9 mouse cellular contexts compared by ENCODE assay signal in genomic region chr11:98296277-98296676, GRCm38 (mm10). TPM values are rescaled to one million over a fixed set of nuclear protein-coding genes. Genes with fewer than 3 reads are reported as not detected.
DNase-seq lines count a peak whose midpoint lies in the region; ATAC-seq and TF ChIP-seq lines count a peak whose summit lies in the region.
"Had no signal": no experiment of that assay in that cellular context is flagged by ENCODE, and none has a peak within 500 bp of the region (broad histone marks: within the 10 kb centered on the region; RNA-seq: fewer than 3 reads in every experiment).

No protein-coding gene starts in this region.

- ATAC-seq in lung, embryonic 14.5 days (ENCODE audit: insufficient read depth), result no peak
- ATAC-seq in limb, embryonic 14.5 days (ENCODE audit: low FRiP score, low read depth), result 0 out of 2 replicates have a peak, but pooled peaks have one; percentile 41

- H3K27me3 ChIP-seq in lung, embryonic 14.5 days (ENCODE audit: insufficient read depth, low read length), result peaks cover 12% of the 10 kb centered on the region; the same call in 1 of the 2 replicates
- H3K27me3 ChIP-seq in limb, embryonic 14.5 days (ENCODE audit: control insufficient read depth, insufficient read depth, low read length), result peaks cover 42% of the 10 kb centered on the region

- H3K4me2 ChIP-seq in lung, embryonic 14.5 days, result no peak overlapping the region
- no peak overlapping the region for H3K4me2 ChIP-seq in limb, embryonic 14.5 days (replicated peaks; ENCODE audit: low read depth, low read length, severe bottlenecking)
- H3K4me2 ChIP-seq: liver, embryonic 13.5 days had no signal

- peak; percentile 76 for DNase-seq in lung, embryonic 14.5 days
- DNase-seq in lung, postnatal 25 days (ENCODE audit: low spot score), result no peak
- DNase-seq in brain, embryonic 14.5 days (ENCODE audit: low read depth), result peak; percentile 85
- peak; percentile 47 to 58 for DNase-seq in frontal cortex, postnatal 10 days (ENCODE audit: low spot score in 2 of 2)
- DNase-seq in limb, embryonic 14.5 days (ENCODE audit: low spot score), result peak; percentile 32
- peak; percentile 82 to 83 for DNase-seq in right cerebral cortex, postnatal 10 days (ENCODE audit: low spot score in 2 of 2)
- no peak for DNase-seq in gastrocnemius, postnatal 25 days
- DNase-seq: liver, embryonic 13.5 days had no signal

- peak; percentile 84 for TF ChIP-seq CTCF in lung, embryonic 14.5 days (IDR thresholded peaks at IDR 0.05; ENCODE audit: low read depth)
- peak; percentile 94 for TF ChIP-seq CTCF in brain, embryonic 14.5 days (IDR thresholded peaks at IDR 0.05; ENCODE audit: borderline replicate concordance, extremely low read depth, insufficient read depth, insufficient read length)

- no peaks in the 10 kb centered on the region for H3K9me3 ChIP-seq in lung, embryonic 14.5 days (ENCODE audit: low read depth, low read length)
- H3K9me3 ChIP-seq in limb, embryonic 14.5 days (ENCODE audit: control insufficient read depth, low read length), result no peaks in the 10 kb centered on the region
- H3K9me3 ChIP-seq: liver, embryonic 13.5 days had no signal

- no peak overlapping the region for H3K27ac ChIP-seq in lung, embryonic 14.5 days (ENCODE audit: low read depth)
- H3K27ac ChIP-seq in limb, embryonic 14.5 days (replicated peaks; ENCODE audit: low read depth, low read length), result no peak overlapping the region

- no peak overlapping the region for H3K9ac ChIP-seq in lung, embryonic 14.5 days
- no peak overlapping the region for H3K9ac ChIP-seq in limb, embryonic 14.5 days (ENCODE audit: low read depth, low read length, severe bottlenecking)
- H3K9ac ChIP-seq: liver, embryonic 13.5 days had no signal

- no peak overlapping the region for H3K4me3 ChIP-seq in lung, embryonic 14.5 days (ENCODE audit: low read depth, low read length)
- H3K4me3 ChIP-seq in limb, embryonic 14.5 days (replicated peaks; ENCODE audit: low read length), result no peak overlapping the region
- H3K4me3 ChIP-seq: erythroblast, embryonic 14.5 days; liver, embryonic 13.5 days had no signal

- H3K36me3 ChIP-seq in lung, embryonic 14.5 days (ENCODE audit: insufficient read depth), result no peaks in the 10 kb centered on the region
- H3K36me3 ChIP-seq in limb, embryonic 14.5 days (ENCODE audit: control insufficient read depth, insufficient read depth, low read length), result no peaks in the 10 kb centered on the region
- H3K36me3 ChIP-seq: liver, embryonic 13.5 days had no signal

- H3K4me1 ChIP-seq in lung, embryonic 14.5 days (ENCODE audit: insufficient read depth), result peaks cover 5% of the 10 kb centered on the region; the same call in 1 of the 2 replicates
- H3K4me1 ChIP-seq in limb, embryonic 14.5 days (ENCODE audit: control insufficient read depth, insufficient read depth, low read length), result peaks cover 2% of the 10 kb centered on the region; the same call in 1 of the 2 replicates

- no peak for TF ChIP-seq POLR2A in brain, embryonic 14.5 days (IDR thresholded peaks at IDR 0.05; ENCODE audit: borderline replicate concordance, extremely low read depth, insufficient read depth, insufficient read length, poor library complexity, severe bottlenecking)
- no peak for TF ChIP-seq POLR2A in limb, embryonic 14.5 days (IDR thresholded peaks at IDR 0.05; ENCODE audit: borderline replicate concordance, extremely low read depth, insufficient read depth, insufficient read length)

- WGBS in lung, embryonic 14.5 days, result 9% methylated on average over 5 of the region's 5 CpGs
- WGBS in limb, embryonic 14.5 days, result 7% methylated on average over 5 of the region's 5 CpGs

RNA-seq across cellular contexts. Expression of gene Neurod2, which starts 33.2 kb away (rescaled TPM):
- polyA plus RNA-seq in lung, embryonic 14.5 days (2014; fragmentation: Nextera tagmentation; extraction: Ambion mirVana), result not detected in 2 replicates
- 52.0 and 101 TPM in 2 replicates for polyA plus RNA-seq in brain, embryonic 14.5 days (2012; rRNA removed)
- polyA plus RNA-seq in limb, embryonic 14.5 days (2012; rRNA removed), result 0.14 and 0.52 TPM in 2 replicates
- not detected in 2 replicates for polyA plus RNA-seq in limb, embryonic 14.5 days (2014; fragmentation: Nextera tagmentation; extraction: Ambion mirVana)
- total RNA-seq in gastrocnemius, postnatal 25 days (2021), result not detected
- polyA plus RNA-seq: erythroblast, embryonic 14.5 days; liver, embryonic 13.5 days had no signal

RNA-seq across cellular contexts. Expression of gene Ppp1r1b, which starts 51.9 kb away (rescaled TPM):
- polyA plus RNA-seq in lung, embryonic 14.5 days (2014; fragmentation: Nextera tagmentation; extraction: Ambion mirVana), result 0.53 and 1.3 TPM in 2 replicates
- 6.9 and 18.2 TPM in 2 replicates for polyA plus RNA-seq in brain, embryonic 14.5 days (2012; rRNA removed)
- polyA plus RNA-seq in limb, embryonic 14.5 days (2012; rRNA removed), result 3.5 and 3.6 TPM in 2 replicates
- 2.9 and 3.6 TPM in 2 replicates for polyA plus RNA-seq in limb, embryonic 14.5 days (2014; fragmentation: Nextera tagmentation; extraction: Ambion mirVana)
- under 1 TPM in 1 of 2 experiments, not detected in 1; 0.35 TPM for total RNA-seq in gastrocnemius, postnatal 25 days (2021)

Comparison
In these comparisons a context has a peak if more than half of its experiments do, and no peak if none do; other contexts are left out.
1. DNase-seq: peak in lung, embryonic 14.5 days (single experiment), brain, embryonic 14.5 days (single experiment), frontal cortex, postnatal 10 days (2 of 2), limb, embryonic 14.5 days (single experiment) and right cerebral cortex, postnatal 10 days (2 of 2); none in lung, postnatal 25 days (single experiment) and gastrocnemius, postnatal 25 days (single experiment).
2. RNA of gene Neurod2, which starts 33.2 kb away (polyA plus RNA-seq): 52.0 to 101 TPM in brain, embryonic 14.5 days; 0.14 to 0.52 TPM in limb, embryonic 14.5 days and not detected in lung, embryonic 14.5 days; every median in the first group is over 10 times any median in the second.